ENCODE assay signal across 22 mouse cellular contexts in the genomic region with DNA sequence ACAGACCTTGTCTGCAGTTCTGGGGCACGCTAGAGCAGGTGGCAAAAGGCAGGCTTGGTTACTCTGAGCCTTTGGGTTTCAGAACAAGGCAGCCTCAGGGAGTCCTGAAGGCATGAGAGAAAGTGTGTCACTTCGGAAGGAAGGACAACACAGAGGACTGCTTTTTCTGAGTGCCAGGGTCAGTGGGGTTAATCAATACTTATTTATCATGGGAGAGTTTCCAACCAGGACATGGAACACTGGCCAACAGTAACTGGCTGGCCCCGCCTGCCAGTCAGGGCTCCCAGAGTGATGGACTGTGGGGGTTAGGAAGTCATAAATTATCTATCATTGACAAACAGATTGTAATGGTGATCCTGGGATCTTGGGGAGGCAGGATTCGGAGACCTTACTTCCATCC.
DNase-seq lines count a peak whose midpoint lies in the region; ATAC-seq and TF ChIP-seq lines count a peak whose summit lies in the region.
"Had no signal": no experiment of that assay in that cellular context is flagged by ENCODE, and none has a peak within 500 bp of the region (broad histone marks: within the 10 kb centered on the region; RNA-seq: fewer than 3 reads in every experiment).

No protein-coding gene starts in this region.

- H3K4me1 ChIP-seq in hindbrain, embryonic 10.5 days (replicated peaks): peaks cover 14% of the 10 kb centered on the region
- H3K4me1 ChIP-seq in hindbrain, embryonic 14.5 days (replicated peaks; ENCODE audit: control insufficient read depth, insufficient read depth, low read length): peaks cover 4% of the 10 kb centered on the region; the same call in 1 of the 2 replicates
- no peaks in the 10 kb centered on the region for H3K4me1 ChIP-seq in hindbrain, embryonic 11.5 days (replicated peaks; ENCODE audit: control insufficient read depth, insufficient read depth, low read length)
- H3K4me1 ChIP-seq in hindbrain, embryonic 13.5 days (replicated peaks): peaks cover 19% of the 10 kb centered on the region
- H3K4me1 ChIP-seq in liver, adult 2 months (ENCODE audit: control insufficient read depth, insufficient read depth, low read length): peaks cover 35% of the 10 kb centered on the region
- H3K4me1 ChIP-seq in liver, embryonic 12.5 days: peaks cover 7% of the 10 kb centered on the region; the same call in 1 of the 2 replicates
- peaks cover 7% of the 10 kb centered on the region; the same call in 1 of the 2 replicates for H3K4me1 ChIP-seq in neural tube, embryonic 11.5 days (ENCODE audit: control insufficient read depth, insufficient read depth, low read length)
- peaks cover 3% of the 10 kb centered on the region; the same call in 1 of the 2 replicates for H3K4me1 ChIP-seq in neural tube, embryonic 15.5 days

- DNase-seq in hindbrain, embryonic 10.5 days (ENCODE audit: low spot score): no peak
- DNase-seq in hindbrain, embryonic 14.5 days (ENCODE audit: low spot score): no peak
- DNase-seq in hindbrain, embryonic 11.5 days (ENCODE audit: low spot score): no peak
- peak; percentile 92 for DNase-seq in liver, adult 2 months (ENCODE audit: extremely low read depth, low read depth, low spot score)
- DNase-seq in neural tube, embryonic 11.5 days (ENCODE audit: low spot score): no peak
- DNase-seq: adrenal gland, adult 2 months; adrenal gland, adult 8-10 months; adrenal gland, postnatal 10 days; adrenal gland, postnatal 14 days; adrenal gland, postnatal 25 days; adrenal gland, postnatal 36 days; B cell, adult 2 months; cerebellum, adult 11 months; cerebellum, adult 11-12 months had no signal

- no peak for TF ChIP-seq POLR2A in liver, adult 2 months (IDR thresholded peaks at IDR 0.05; ENCODE audit: extremely low read depth, insufficient read depth, low read length)

- no peak for TF ChIP-seq CTCF in liver, adult 2 months (IDR thresholded peaks at IDR 0.05; ENCODE audit: low read depth, low read length)

- no peaks in the 10 kb centered on the region for H3K9me3 ChIP-seq in hindbrain, embryonic 10.5 days
- 0 out of 2 replicates have a peak, but pooled peaks cover 3% of the 10 kb centered on the region for H3K9me3 ChIP-seq in hindbrain, embryonic 14.5 days (ENCODE audit: control insufficient read depth, low read length)
- no peaks in the 10 kb centered on the region for H3K9me3 ChIP-seq in hindbrain, embryonic 11.5 days (ENCODE audit: control insufficient read depth, low read length)
- H3K9me3 ChIP-seq in hindbrain, embryonic 13.5 days: no peaks in the 10 kb centered on the region; the same call in 1 of the 2 replicates
- H3K9me3 ChIP-seq in liver, embryonic 12.5 days (replicated peaks): no peaks in the 10 kb centered on the region
- no peaks in the 10 kb centered on the region for H3K9me3 ChIP-seq in neural tube, embryonic 11.5 days (ENCODE audit: control insufficient read depth, low read length)
- H3K9me3 ChIP-seq in neural tube, embryonic 15.5 days (replicated peaks): no peaks in the 10 kb centered on the region

- no peaks in the 10 kb centered on the region for H3K79me2 ChIP-seq in liver, adult 2 months (ENCODE audit: control insufficient read depth, insufficient read depth, low read length)

- H3K4me3 ChIP-seq in hindbrain, embryonic 10.5 days: no peak overlapping the region
- no peak overlapping the region for H3K4me3 ChIP-seq in hindbrain, embryonic 14.5 days (replicated peaks; ENCODE audit: low read length)
- H3K4me3 ChIP-seq in hindbrain, embryonic 11.5 days (ENCODE audit: low read depth, low read length): no peak overlapping the region
- H3K4me3 ChIP-seq in hindbrain, embryonic 13.5 days: no peak overlapping the region
- no peak overlapping the region for H3K4me3 ChIP-seq in liver, adult 2 months (ENCODE audit: insufficient read depth, low read depth, low read length)
- H3K4me3 ChIP-seq in liver, embryonic 12.5 days: no peak overlapping the region
- H3K4me3 ChIP-seq in neural tube, embryonic 11.5 days (ENCODE audit: low read depth, low read length): no peak overlapping the region
- H3K4me3 ChIP-seq in neural tube, embryonic 15.5 days (replicated peaks): no peak overlapping the region

- peak overlapping the region; percentile 16; the same call in 1 of the 2 replicates for H3K27ac ChIP-seq in hindbrain, embryonic 10.5 days
- no peak overlapping the region for H3K27ac ChIP-seq in hindbrain, embryonic 14.5 days
- 0 out of 2 replicates have a peak overlapping the region, but pooled peaks have one; percentile 4 for H3K27ac ChIP-seq in hindbrain, embryonic 11.5 days (ENCODE audit: low read depth, low read length)
- no peak overlapping the region for H3K27ac ChIP-seq in hindbrain, embryonic 13.5 days
- peak overlapping the region; percentile 5; the same call in 1 of the 2 replicates for H3K27ac ChIP-seq in liver, adult 2 months (replicated peaks; ENCODE audit: insufficient read depth, low read depth, low read length)
- no peak overlapping the region for H3K27ac ChIP-seq in liver, embryonic 12.5 days
- peak overlapping the region; percentile 8; the same call in 1 of the 2 replicates for H3K27ac ChIP-seq in neural tube, embryonic 11.5 days (ENCODE audit: low read depth, low read length)
- no peak overlapping the region for H3K27ac ChIP-seq in neural tube, embryonic 15.5 days (replicated peaks)

- no peaks in the 10 kb centered on the region for H3K27me3 ChIP-seq in hindbrain, embryonic 10.5 days (ENCODE audit: insufficient read depth, poor library complexity, severe bottlenecking)
- H3K27me3 ChIP-seq in hindbrain, embryonic 14.5 days (ENCODE audit: control insufficient read depth, insufficient read depth, low read length): no peaks in the 10 kb centered on the region
- H3K27me3 ChIP-seq in hindbrain, embryonic 11.5 days (ENCODE audit: control insufficient read depth, insufficient read depth, low read length): no peaks in the 10 kb centered on the region
- H3K27me3 ChIP-seq in hindbrain, embryonic 13.5 days: no peaks in the 10 kb centered on the region
- H3K27me3 ChIP-seq in liver, adult 2 months (ENCODE audit: control insufficient read depth, insufficient read depth, low read length): no peaks in the 10 kb centered on the region
- H3K27me3 ChIP-seq in liver, embryonic 12.5 days (replicated peaks): no peaks in the 10 kb centered on the region
- H3K27me3 ChIP-seq in neural tube, embryonic 11.5 days (ENCODE audit: control insufficient read depth, insufficient read depth, low read length): no peaks in the 10 kb centered on the region
- no peaks in the 10 kb centered on the region for H3K27me3 ChIP-seq in neural tube, embryonic 15.5 days (replicated peaks)
- H3K27me3 ChIP-seq: CH12.LX, Patski had no signal

- H3K9ac ChIP-seq in hindbrain, embryonic 14.5 days: no peak overlapping the region
- no peak overlapping the region for H3K9ac ChIP-seq in hindbrain, embryonic 11.5 days (ENCODE audit: low read depth, low read length)
- H3K9ac ChIP-seq in hindbrain, embryonic 13.5 days: no peak overlapping the region
- H3K9ac ChIP-seq in liver, adult 2 months (ENCODE audit: low read depth, low read length): no peak overlapping the region
- no peak overlapping the region for H3K9ac ChIP-seq in liver, embryonic 12.5 days
- no peak overlapping the region for H3K9ac ChIP-seq in neural tube, embryonic 11.5 days (ENCODE audit: low read length)
- H3K9ac ChIP-seq in neural tube, embryonic 15.5 days (replicated peaks): no peak overlapping the region

- WGBS in hindbrain, embryonic 10.5 days: 79% methylated on average over 4 of the region's 4 CpGs
- WGBS in hindbrain, embryonic 14.5 days: 71% methylated on average over 4 of the region's 4 CpGs
- WGBS in hindbrain, embryonic 11.5 days: 74% methylated on average over 4 of the region's 4 CpGs
- 73% methylated on average over 4 of the region's 4 CpGs for WGBS in hindbrain, embryonic 13.5 days
- WGBS in liver, adult 2 months: 24% methylated on average over 4 of the region's 4 CpGs
- 62% methylated on average over 4 of the region's 4 CpGs for WGBS in liver, embryonic 12.5 days (ENCODE audit: insufficient replicate concordance)
- WGBS in neural tube, embryonic 11.5 days: 72% methylated on average over 4 of the region's 4 CpGs
- WGBS in neural tube, embryonic 15.5 days: 79% methylated on average over 4 of the region's 4 CpGs

- no peak overlapping the region for H3K4me2 ChIP-seq in hindbrain, embryonic 14.5 days (replicated peaks)
- no peak overlapping the region for H3K4me2 ChIP-seq in hindbrain, embryonic 11.5 days (replicated peaks; ENCODE audit: low read depth, low read length)
- no peak overlapping the region for H3K4me2 ChIP-seq in hindbrain, embryonic 13.5 days
- H3K4me2 ChIP-seq in liver, embryonic 12.5 days: no peak overlapping the region
- no peak overlapping the region for H3K4me2 ChIP-seq in neural tube, embryonic 11.5 days (ENCODE audit: low read depth)
- H3K4me2 ChIP-seq in neural tube, embryonic 15.5 days: no peak overlapping the region

- ATAC-seq in hindbrain, embryonic 14.5 days (ENCODE audit: low FRiP score): no peak
- no peak for ATAC-seq in hindbrain, embryonic 11.5 days (ENCODE audit: low FRiP score)
- ATAC-seq in hindbrain, embryonic 13.5 days (ENCODE audit: low FRiP score): no peak
- no peak for ATAC-seq in liver, embryonic 12.5 days
- no peak for ATAC-seq in neural tube, embryonic 11.5 days (ENCODE audit: insufficient read depth, low FRiP score, low TSS enrichment)
- ATAC-seq in neural tube, embryonic 15.5 days (ENCODE audit: low FRiP score): no peak
- ATAC-seq: activated CD4-positive, CD25-positive, alpha-beta regulatory T cell, adult 4 months; CD4-positive, CD25-positive, alpha-beta regulatory T cell, adult 4 months; Patski had no signal

- no peaks in the 10 kb centered on the region for H3K36me3 ChIP-seq in hindbrain, embryonic 10.5 days
- H3K36me3 ChIP-seq in hindbrain, embryonic 14.5 days (replicated peaks; ENCODE audit: control insufficient read depth, insufficient read depth): no peaks in the 10 kb centered on the region
- H3K36me3 ChIP-seq in hindbrain, embryonic 11.5 days (ENCODE audit: control insufficient read depth, insufficient read depth, low read length): no peaks in the 10 kb centered on the region
- H3K36me3 ChIP-seq in hindbrain, embryonic 13.5 days: no peaks in the 10 kb centered on the region
- H3K36me3 ChIP-seq in liver, adult 2 months (ENCODE audit: control insufficient read depth, insufficient read depth, low read length): no peaks in the 10 kb centered on the region
- no peaks in the 10 kb centered on the region for H3K36me3 ChIP-seq in liver, embryonic 12.5 days
- no peaks in the 10 kb centered on the region for H3K36me3 ChIP-seq in neural tube, embryonic 11.5 days (ENCODE audit: control insufficient read depth, insufficient read depth, low read length)
- H3K36me3 ChIP-seq in neural tube, embryonic 15.5 days: no peaks in the 10 kb centered on the region
- H3K36me3 ChIP-seq: G1E had no signal

Comparison
In these comparisons a context has a peak if more than half of its experiments do, and no peak if none do; other contexts are left out.
1. H3K27ac ChIP-seq: peak in hindbrain, embryonic 10.5 days (single experiment), hindbrain, embryonic 11.5 days (single experiment), liver, adult 2 months (single experiment) and neural tube, embryonic 11.5 days (single experiment); none in hindbrain, embryonic 14.5 days (single experiment), hindbrain, embryonic 13.5 days (single experiment), liver, embryonic 12.5 days (single experiment) and neural tube, embryonic 15.5 days (single experiment).